Mouse (Mus musculus): Measurements from ENCODE around the gene Ccnl2.

The Ccnl2 gene

GRCm38 (mm10) chr4:155839483-155839910 is 27.2 kb downstream of the Ccnl2 start, which contains the start of gene Mxra8:
Mxra8 (plus strand) TSS chr4:155839680.
- DNase-seq (ENCODE audit: low spot score) = peak; percentile 85

- no peak for DNase-seq (ENCODE audit: low spot score)
Measured at GRCm38 (mm10) chr4:155840076-155841002, 28.1 kb downstream of the Ccnl2 start.

- peak; percentile 62 for DNase-seq (ENCODE audit: low spot score)
Measured at GRCm38 (mm10) chr4:155841003-155841454, 28.7 kb downstream of the Ccnl2 start.

- no peak for DNase-seq (ENCODE audit: low spot score)
Measured at GRCm38 (mm10) chr4:155841651-155842270, 29.5 kb downstream of the Ccnl2 start.

DNA sequence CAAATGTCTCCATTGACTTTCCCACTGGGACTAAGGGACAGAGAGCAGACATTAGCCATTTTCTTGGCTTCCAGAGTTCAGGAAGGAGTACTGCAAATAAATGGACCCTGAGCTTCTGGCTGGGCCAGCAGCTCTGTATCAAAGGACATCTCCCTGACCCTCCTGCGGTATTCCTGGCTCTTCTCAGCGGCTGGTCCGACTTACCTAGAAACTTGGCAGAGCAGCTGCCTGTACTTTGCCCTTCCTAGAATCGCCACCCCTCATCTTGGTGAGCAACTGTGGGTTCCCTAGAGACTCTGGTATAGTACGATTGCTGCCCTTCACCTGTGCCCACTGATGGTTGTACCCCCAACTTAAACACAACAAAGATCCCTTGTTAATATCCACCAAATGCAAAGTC is 30.9 kb downstream of the Ccnl2 start:
- no peak for DNase-seq (ENCODE audit: low spot score)

- DNase-seq (ENCODE audit: low spot score) = peak; percentile 88
Measured at GRCm38 (mm10) chr4:155846871-155847578, 34.7 kb downstream of the Ccnl2 start, which contains the start of gene Dvl1. Dvl1 (plus strand) TSS chr4:155847402.

DNA sequence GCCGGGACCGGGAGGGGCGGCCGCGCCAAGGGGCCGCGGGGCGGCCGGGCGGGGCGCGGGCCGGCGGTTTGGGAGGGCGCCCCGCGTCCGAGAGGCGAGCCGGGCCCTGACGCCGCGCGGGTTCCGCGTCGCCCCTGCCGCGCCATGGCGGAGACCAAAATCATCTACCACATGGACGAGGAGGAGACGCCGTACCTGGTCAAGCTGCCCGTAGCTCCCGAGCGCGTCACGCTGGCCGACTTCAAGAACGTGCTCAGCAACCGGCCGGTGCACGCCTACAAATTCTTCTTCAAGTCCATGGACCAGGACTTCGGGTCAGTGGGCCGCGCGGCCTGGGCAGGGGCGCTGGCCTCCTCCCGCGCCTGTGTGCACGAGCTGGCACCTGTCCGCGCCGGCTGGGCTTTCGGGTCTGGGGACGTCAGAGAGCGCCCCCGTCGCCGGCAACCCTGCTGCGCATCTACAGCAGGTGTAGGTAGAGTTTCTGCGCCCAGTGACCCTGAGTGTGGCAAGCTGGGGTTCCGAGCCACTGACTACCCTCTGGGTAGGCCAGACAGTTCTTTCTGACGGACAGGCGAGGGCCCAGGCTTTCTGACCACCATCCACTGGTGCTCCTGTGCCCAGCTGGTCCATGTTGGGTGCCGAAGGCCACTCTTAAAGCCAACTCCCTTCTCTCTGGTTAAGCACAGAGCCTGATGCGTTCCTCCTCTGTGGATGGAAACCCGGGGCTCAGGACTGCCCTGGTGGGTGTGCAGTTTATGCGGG is 35.5 kb downstream of the Ccnl2 start:
- DNase-seq (ENCODE audit: low spot score) = no peak

DNA sequence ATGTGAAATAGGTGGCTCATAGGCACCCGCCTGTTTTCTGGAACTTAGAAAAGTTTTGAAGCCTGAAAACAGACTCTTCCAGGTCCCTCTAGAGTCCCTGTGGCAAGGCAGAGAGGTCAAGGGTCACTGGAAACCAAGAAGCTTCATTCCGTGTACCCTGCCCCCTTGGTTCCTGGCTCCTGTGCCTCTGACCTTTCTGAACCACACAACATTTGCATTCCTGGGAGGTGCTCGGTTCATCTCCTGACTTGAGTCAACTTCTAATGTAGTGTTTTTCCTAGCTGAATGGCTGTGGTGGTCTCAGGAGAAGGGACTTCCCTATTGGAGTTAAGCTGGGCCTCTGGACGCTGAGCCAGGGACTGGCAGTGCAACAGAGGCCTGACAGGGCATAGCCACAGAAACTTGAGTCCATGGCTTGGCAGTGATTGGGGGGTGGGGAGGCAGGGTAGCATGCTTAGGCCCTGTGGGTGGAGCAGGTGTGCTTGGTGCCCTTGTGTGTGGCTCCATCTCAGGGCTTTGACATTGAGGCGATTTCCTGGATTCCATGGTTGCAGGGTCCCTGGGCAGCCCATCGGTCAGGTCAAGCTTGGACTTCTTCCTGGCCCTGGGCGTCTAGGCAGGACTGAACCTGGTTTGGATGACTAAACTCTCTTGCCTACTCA is 36.3 kb downstream of the Ccnl2 start:
- no peak for DNase-seq (ENCODE audit: low spot score)

DNA sequence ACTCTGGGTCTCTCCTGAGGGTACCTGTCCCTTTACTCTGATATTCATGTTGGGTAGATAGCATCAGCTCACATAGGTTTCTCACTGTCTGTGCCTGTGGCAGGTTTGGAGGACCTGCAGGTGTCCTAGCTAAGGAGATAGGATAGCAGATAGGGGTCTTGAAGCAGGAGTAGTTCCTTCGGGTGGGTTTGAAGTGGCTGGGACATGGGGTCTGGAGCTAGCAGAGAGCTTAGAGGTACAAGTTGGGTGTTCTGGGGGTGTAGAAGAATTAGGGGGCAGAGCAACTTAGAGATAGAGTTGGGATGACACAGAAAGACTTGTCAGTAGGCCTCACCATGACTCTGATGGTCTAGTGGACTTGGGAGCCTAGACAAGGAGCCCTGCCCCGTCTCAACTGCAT is 37.1 kb downstream of the Ccnl2 start:
- no peak for DNase-seq (ENCODE audit: low spot score)

DNA sequence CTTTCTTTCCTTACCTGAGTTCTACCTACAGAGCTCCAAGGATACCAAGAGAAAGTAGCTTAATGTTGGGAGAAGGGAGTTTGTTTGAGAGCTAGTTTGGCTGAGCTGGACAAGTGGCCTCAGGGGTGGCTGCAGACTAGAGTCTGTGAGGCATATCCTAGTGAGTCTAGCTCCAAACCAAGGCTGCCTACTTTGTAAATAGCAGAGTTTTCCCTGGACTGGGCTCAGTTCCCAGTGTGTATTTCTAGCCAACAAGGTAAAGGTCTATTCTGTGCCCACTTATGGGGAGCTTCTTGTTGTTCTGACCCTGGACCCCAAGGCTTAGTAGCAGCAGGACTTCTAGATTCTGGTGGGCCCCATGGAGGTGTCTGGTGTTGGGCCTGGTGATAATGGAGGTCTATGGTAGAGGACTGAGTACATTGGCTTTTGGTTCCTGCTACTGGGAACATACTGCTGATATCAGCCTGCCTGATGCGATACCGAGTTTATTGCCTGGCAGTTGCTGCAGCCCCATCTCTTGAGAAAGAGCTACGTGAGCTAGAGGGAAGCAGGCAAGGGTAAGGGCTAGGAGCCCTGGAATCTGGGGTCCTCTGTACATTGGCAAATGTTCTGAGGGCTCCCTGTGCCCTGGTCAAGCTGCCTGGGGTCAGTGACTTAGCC is 37.6 kb downstream of the Ccnl2 start:
- no peak for DNase-seq (ENCODE audit: low spot score)

- DNase-seq (ENCODE audit: low spot score) = no peak
Measured at GRCm38 (mm10) chr4:155851368-155851767, 39.1 kb downstream of the Ccnl2 start.

DNA sequence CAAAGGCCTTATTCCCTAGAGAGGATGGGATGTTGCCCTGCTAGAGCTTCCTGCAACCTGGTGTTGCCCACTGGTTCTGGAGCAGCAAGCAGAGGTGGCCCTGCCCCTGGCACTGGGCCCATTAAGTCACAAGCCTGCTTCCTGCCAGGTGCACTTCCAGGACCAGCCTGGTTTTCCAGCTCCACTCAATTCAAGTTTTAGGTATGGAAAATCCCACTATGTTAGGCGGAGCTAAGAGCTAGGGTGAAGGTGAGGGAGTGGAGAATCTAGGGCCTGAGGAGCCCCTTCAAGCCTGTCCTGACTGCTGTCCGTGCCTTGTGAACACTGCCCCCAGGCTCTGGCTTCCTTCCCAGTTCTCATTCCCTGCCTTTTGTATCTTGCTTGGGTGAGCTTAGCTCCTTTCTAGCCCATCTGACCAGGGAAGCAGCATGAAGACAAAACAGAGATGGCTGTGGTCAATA is 39.7 kb downstream of the Ccnl2 start:
- DNase-seq (ENCODE audit: low spot score) = no peak

GRCm38 (mm10) chr4:155853421-155853820 is 41.1 kb downstream of the Ccnl2 start:
- DNase-seq (ENCODE audit: low spot score) = no peak

DNA sequence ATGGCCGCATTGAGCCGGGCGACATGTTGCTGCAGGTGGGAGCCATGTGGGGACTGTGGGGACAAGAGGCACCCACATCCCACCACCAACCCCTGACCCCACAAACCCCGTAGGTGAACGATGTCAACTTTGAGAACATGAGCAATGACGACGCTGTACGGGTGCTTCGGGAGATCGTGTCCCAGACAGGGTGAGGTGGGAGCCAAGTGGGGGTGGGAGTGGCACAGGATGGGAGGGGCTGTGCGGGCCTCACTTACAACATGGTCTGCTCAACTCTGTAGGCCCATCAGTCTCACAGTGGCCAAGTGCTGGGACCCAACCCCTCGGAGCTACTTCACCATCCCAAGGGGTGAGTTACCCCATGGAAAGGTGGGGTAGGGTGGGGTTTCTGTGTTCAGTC is 42.7 kb downstream of the Ccnl2 start:
- no peak for DNase-seq (ENCODE audit: low spot score)

DNA sequence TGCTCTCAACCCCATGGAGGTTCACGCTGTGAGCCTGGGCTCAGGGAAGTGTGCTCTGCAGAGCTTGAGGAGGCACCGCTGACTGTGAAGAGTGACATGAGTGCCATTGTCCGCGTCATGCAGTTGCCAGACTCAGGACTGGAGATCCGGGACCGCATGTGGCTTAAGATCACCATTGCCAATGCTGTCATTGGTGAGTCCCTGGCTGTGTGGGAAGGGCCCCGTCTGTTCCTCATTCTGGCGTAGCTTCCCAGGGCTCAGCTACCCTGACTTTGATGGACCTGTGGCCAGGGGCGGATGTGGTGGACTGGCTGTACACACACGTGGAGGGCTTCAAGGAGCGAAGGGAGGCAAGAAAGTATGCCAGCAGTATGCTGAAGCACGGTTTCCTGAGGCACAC is 43.8 kb downstream of the Ccnl2 start:
- no peak for DNase-seq (ENCODE audit: low spot score)

- no peak for DNase-seq (ENCODE audit: low spot score)
Measured at GRCm38 (mm10) chr4:155856881-155857280, 44.6 kb downstream of the Ccnl2 start.

GRCm38 (mm10) chr4:155859318-155859717 is 47.0 kb downstream of the Ccnl2 start:
- peak; percentile 58 for DNase-seq (ENCODE audit: low spot score)

GRCm38 (mm10) chr4:155861787-155862186 is 49.5 kb downstream of the Ccnl2 start:
- DNase-seq (ENCODE audit: low spot score) = no peak

- no peak for DNase-seq (ENCODE audit: low spot score)
Measured at GRCm38 (mm10) chr4:155863001-155863400, 50.7 kb downstream of the Ccnl2 start, which contains the start of gene Tas1r3. Tas1r3 (minus strand) TSS chr4:155863362.

- DNase-seq (ENCODE audit: low spot score) = no peak
Measured at GRCm38 (mm10) chr4:155868614-155869298, 56.5 kb downstream of the Ccnl2 start.

Measured in ovary, adult 18-20 months (tissue).